Mouse (Mus musculus): ENCODE results near the gene Grin3b. TPM values are rescaled to one million over a fixed set of nuclear protein-coding genes. Genes with fewer than 3 reads are reported as not detected.

Grin3b gene
- not detected for total RNA-seq (2021)
- long read RNA-seq, experiment 1, result 0 reads
- long read RNA-seq, experiment 2, result 0 reads

DNA sequence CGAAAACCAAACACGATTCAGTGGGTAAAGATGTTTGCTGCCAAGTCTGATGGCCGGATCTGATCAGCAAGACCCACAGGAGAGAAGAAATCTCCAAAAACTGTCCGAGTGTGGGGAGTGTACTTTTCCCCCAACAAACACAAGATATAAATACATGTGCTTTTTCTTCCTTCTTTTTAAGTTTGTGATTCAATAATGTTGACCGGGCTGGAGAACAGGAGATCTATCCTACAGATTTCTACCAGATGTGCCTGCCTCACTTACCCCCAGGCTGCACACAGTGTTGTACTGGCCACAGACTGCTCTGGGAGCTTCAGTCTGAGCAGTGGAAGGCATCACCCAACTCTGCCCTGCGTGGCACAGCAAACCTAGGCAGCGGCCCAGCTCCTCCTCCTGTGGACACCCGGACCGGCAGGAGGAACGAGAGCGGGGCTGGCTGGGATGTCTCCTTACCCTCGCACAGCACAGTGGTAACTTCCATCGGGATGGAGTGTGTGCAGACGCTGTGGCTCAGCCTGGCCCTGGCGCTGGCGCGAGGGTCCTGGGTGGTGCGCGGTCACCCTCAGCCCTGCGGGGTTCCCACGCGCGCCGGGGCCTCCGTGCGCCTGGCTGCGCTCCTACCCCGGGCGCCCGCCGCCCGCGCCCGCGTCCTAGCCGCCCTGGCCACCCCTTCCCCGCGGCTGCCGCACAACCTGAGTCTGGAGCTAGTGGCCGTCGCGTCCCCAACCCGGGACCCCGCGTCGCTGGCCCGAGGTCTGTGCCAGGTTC, at the start of gene Grin3b:
Gene Grin3b, plus strand, starts transcription at position 301 of the 768 bp plus-strand sequence.
- DNase-seq, result peak; percentile 24 to 43

DNA sequence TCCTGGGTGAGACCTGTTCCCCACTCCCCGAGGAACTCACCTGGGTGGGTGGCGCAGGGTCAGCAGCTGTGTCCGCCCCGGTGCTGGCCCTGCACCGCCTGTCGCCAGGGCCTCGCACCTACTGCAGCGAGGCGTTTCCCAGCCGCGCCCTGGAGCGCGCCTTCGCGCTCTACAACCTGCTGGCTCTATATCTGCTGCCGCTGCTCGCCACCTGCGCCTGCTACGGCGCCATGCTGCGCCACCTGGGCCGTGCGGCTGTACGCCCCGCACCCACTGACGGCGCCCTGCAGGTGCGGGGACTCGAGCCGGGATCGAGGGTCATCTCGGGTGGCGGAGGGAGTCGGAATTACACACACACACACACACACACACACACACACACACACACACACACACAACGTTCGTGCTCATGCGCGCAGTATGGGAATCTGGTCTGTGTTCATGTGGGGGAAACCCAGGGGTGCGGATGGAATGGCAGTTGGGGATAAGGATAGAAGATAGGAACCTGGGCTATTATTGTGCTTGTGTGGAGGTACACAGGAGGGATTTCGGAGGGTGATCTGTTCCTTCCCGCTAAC, 49.5 kb upstream of the Grin3b start, which contains the start of gene R3hdm4:
Gene R3hdm4, minus strand, starts transcription at position 251 of the 578 bp plus-strand sequence.
- no peak for DNase-seq

DNA sequence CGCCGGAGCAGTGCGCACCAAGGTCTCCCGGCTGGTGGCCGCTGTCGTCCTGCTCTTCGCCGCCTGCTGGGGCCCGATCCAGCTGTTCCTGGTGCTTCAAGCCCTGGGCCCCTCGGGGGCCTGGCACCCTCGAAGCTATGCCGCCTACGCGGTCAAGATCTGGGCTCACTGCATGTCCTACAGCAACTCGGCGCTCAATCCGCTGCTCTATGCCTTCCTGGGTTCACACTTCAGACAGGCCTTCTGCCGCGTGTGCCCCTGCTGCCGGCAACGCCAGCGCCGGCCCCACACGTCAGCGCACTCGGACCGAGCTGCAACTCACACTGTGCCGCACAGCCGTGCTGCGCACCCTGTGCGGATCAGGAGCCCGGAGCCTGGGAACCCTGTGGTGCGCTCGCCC, 48.9 kb upstream of the Grin3b start:
- no peak for DNase-seq

DNA sequence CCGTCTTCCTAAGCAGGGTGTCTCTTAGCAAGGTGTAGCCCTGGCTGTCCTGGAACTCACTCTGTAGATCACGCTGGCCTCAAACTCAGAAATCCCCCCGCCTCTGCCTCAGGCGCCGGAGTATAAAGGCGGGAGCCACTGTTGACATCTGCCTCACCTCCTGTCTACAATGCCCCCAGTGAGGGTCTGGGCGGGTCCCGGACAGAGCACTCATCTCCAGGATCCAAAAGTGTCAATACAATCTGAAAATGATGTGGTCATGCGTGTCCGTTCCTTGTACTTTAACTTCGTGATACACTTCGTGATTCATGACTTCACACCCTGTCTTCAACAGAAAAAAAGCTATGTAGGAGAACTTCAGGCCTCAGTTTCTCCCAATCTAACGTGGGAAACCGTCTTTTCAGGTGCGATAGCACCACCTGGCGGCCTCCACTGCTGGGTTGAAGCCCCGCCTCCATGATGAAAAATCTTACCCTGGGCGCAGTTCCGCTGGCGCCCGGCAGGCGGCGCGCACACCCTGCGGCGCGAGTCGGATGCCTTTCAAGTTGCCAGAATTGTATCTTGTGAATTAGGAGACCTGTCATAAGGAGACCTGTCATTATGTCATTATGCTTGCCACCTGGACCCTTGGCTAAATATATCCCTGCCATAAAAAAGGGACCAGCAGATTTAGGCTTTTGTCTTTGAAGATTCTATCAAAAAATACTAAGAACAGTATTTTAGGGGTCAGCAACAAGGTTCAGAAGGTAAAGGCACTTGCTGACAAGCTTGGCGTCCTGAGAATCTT, 45.3 kb upstream of the Grin3b start:
- DNase-seq, result peak; percentile 92

DNA sequence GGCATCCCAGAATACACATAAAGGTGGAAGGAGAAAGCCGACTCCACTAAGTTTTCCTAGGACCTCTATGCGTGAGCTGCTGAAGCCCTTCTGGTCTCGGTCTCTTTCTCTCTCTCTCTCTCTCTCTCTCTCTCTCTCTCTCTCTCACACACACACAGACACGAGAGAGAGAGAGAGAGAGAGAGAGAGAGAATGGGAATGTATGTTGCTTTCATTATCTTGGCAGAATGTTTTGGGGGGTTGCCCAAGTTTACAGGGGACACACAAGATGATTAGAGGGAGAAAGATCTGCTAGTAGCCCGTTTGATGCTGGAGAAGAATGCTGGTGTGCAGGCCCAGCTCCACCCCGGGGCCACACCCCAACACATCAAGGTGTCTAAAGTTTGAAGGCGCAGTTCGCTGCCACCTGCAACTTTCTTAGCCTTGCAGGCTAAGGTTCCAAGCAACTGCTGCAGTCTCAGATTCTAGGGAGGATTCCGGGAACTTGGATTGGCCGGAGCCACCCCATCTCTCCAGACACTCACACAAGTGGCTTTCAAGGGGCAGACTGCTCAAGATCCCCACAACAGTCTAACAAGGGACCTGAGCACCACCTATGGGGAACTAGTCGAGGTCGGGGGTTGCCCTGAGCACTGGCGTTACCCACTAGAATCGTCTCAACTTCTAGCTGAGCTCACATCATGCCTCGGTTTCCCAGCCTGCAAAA, 44.6 kb upstream of the Grin3b start:
- no peak for DNase-seq

DNA sequence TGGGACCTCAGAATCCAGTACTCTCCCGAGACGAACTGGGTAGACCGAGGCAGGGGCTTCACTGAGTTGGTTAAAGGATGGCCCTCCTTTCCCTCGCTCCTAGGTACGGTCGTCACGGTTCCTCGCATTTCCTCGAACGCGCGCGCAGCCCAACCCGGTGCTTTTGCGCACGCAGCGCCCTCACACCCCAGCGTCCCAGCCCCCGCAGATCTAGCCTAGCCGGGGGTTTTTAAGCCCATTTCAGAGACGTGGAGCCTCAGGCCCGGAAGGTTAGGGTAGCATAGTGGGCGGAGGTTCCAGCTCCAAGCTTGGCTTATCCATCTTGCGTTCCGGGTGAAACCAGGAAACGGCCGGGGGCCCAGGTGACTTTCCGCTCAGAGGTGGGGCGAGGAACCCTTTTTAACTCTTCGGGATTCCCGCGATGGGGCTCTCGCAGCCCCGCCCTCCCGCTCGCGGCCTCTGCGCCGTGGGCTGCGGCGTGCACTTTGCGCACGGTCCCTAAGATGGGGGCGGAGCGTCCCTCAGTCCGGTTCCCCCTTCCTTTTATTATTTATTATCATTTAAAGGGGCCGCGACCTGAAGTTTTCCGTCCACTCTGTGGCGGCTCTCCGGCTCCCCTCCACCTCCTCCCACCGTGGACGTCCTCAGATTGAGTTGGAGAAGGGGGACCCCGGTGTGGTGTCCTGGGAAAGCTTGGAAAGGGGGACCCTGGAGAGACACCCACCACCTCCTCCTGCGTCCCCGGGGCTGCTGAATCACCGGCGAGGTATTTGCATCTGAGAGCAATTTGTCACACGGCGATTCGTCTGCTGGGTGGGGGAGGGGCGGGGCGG, 43.8 kb upstream of the Grin3b start, which contains the start of gene Arid3a:
Gene Arid3a, plus strand, starts transcription at position 553 of the 833 bp plus-strand sequence.
- peak; percentile 90 to 93 for DNase-seq

DNA sequence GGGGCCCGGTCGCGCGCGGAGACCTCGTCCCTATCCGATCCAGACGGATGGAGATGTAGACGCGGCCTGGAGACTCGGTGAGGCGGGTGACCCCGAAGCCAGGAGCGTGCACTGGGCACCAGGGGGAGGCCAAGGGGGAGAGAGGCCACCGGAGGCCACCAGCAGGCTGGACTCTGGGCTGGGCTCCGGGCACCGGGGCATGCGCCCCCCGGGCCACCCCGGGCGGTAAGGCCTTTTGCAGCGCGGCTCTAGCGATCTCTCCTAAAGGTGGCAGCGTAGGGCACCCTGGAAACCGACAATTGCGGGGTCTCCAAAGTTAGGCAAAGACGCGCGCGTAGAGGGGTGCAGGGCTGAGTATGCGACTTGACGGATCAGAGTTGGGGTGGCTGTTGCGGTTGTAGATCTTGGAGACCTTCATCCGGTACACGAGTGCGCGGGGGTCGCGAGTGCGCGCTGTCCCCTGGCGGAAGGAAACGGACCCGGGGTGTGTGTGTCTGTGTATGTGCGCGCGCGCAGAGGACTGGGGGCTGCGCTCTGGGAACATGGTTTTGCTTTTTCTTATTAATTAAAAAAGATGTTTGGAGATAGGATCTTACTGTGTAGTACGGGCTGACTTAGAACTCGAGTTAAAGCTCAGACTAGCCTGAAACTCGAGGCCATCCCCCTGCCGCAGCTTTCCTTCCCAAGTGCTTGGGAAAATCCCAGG, 43.0 kb upstream of the Grin3b start:
- DNase-seq, result peak; percentile 53 to 64

DNA sequence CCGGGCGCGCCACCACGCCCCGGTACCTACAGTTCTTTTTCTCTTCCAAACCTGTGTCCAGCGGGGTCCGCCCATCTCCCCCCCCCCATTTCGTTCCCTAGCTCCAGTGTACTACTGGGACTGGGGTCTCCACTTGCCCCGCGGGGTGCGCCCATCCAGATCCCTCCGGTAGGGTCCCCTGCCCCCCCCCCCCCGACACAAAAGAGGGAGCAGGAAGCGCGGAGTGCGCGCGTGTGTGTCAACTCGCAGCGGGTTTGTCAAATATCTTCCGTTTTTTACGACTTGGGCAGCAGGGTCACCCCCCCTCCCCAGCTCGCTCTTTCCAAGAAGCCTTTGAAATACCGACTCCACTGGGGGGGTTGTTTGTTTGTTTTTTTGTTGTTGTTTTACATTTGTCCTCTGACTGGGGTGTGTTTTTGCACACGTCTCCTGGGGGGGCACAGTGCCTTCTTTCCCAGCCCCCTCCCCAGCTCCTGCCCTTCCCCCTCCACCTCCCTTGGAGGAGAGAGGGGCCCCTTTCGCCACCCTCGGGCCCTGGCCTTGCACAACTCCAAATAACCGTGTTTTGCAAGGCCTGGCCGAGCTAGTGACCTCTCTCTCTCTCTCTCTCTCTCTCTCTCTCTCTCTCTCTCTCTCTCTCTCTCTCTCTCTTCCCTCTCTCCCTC, 42.4 kb upstream of the Grin3b start:
- DNase-seq, result peak; percentile 66 to 67

DNA sequence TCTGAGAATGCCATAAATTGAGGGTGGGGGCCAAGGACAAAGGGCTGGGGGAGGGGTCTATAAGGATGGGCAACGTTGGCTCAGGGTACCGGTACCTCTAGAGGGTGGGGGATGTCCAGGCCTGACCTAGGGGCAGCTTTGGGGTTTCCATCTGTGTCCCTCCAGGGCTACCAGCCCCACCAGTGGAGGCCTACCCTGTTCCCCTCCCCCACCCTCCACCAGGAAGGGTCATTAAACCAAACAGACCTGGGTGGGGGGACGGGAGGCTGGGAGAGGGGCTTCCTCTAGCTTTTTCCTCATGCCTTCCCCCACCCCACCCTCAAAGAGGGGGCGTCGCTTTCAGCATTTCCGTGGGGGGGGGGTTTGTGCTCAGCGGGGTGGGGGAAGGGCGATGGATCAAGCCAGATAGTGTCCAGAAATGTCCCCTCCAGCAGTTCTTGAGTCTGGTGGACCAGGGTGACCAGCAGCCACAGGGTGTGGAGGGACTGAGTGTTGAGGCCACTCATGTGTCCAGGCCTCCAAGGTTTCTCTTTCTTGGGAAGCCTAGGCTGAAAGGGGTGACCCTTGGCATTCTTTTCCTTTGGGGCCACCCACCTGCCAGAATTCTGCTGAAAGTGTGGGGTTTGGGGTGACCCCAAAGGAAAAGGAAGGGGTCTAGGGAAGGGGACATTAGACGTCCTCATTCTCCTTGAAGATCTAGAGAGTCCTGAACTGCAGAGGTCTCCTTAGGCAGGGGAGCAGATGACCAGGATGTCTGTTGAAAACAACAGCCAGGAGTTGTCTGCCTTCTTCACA, 41.4 kb upstream of the Grin3b start:
- DNase-seq, result no peak

DNA sequence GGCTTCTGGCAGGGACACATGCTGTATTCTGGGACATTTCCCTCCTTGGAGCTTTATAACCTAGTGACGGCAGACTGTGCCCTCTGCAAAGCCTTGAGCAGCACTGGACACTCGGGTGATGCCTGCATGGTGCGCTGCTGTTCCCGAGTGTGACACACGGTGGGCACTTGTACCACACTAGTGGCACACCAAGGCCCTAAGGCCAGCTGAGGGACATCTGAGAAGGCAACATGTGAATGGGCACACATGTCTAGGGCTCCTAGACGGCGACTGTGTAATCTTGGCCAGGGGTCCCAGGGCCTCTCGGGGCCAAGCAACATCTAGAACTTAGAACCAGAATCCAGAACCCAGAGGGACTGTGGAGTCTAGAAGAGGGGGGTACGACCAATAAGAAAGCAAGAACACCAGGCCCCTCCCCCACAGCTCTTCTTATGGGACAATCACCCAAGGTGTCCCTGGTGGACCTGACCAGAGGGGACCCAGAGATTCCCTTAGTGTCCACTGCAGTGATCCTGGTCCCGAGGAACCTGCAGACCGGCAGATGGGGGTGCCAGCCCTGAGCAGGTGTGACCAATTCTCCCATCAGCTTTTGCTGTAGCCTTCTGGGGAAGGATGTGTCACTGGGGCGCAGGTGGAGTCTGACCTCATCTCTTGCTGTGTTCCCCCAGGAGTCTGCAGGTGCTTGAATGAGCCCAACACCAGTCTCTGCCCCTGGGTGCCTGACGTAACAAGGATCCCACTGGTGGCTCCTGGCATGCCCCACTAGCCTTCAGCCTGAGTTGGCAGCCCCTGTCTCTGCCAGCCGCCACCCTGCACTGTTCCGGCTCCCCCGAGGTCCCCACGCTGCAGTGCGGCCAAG, 40.3 kb upstream of the Grin3b start:
- no peak for DNase-seq

DNA sequence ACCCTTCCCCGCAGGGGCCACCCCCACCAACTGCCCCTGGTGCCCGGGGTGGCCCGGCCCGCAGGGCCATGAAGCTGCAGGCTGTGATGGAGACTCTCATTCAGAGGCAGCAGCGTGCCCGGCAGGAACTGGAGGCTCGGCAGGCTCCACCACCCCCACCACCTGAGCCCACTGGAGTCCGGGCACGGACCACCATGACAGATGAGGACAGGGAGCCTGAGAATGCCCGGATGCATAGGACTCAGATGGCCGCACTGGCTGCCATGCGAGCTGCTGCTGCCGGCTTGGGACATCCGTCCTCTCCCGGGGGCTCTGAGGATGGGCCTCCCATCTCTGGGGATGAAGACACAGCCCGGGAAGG, 39.7 kb upstream of the Grin3b start:
- no peak for DNase-seq

DNA sequence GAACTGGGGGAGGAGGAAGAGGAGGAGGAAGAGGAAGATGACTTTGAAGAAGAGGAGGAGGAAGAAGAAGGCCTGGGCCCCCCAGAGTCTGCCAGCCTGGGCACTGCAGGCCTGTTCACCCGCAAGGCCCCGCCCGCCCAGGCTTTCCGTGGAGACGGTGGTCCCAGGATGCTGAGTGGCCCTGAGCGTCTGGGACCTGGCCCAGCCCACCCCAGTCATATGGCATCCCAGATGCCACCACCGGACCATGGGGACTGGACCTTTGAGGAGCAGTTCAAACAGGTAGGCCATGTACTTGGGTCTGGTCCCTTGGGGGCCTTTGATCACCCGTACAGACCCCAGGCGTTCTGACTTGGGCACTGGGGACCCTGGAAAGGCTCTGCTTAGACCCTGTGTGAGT, 38.7 kb upstream of the Grin3b start:
- no peak for DNase-seq

DNA sequence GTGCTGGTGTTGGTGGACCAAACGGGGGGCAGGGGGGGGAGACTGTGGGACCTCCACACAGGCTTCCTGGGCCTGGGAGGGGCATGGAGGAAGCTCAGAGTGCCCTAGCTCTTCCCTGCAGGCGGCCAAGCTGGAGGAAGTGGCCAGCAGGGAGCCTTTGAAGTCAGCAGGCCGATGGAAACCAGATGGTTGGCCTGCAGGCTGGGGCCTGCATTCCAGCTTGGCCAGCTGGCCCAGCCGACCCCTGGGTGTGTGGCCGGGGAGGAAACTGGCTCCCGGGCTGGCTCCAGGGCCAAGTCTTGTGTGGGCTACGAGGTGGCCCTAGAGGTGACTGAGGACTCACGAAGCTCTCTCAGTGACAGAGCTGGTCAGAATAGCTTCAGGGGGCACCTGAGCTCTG, 37.8 kb upstream of the Grin3b start:
- DNase-seq, result peak in 1 of 2 experiments; percentile 57

DNA sequence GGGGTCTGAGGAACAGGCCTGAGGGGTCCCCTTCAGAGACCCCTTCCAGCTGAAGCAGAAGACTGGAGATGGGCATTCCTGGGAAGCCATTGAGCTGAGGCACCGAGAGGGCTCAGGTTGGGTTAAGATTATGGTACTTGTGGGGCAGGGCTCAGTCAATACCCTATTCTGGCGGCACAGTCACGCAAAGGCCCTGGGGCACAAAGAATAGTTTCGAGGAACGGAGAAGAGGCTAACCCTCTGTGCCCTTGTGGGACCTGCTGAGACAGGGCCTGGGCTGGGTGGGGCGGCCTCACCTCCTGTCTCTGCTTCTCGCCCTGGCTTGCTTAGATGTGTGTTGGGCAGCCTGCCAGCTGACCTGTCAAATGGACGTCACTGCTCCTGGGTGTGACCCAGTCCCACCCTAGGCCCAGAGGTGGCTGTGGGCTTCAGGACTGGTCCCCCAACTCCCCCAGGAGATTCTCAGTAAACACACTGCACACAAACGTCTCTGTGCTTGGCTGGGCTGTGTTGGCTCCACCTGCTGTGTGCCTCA, 37.3 kb upstream of the Grin3b start:
- DNase-seq, result no peak

DNA sequence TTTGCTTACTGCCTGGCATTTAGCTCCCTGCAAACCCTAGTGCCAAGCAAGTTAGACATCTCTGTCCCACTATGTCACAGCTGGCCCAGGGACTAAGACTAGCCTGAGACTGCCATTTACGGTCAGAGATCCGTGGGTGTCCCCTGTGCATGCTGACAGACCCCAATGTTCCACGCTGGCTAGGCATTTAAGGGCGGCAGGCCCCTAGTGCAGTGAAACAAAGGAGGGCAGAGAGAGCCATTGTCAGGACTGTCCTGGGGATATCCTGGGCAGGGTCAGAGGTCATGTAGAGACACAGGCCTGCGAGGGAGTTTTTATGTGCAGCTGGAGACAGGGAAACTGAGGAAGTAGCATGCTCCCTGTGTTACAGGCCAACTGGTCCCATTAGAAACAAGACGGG, 36.7 kb upstream of the Grin3b start:
- no peak for DNase-seq

DNA sequence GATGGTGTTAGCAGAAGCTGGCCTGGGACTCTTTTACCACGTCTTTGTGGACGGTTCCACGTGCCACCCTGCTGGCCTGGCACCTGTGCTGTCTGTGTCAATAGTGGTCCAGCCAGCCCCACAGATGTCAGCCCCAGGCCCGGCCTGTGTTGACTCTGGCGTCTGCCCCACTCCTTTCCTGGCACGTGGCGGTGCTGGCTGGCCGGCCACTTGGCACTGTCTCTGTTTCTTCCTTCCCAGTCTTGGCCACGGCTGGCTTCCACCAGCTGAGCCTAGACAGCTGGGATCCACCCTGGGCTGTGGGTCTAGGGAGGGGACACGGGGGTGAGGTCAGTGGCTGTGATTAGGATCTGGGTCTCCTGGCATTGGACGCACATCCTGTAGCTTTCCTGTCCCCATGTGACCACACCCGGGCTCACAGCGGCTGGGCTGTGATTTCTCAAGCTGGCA, 36.2 kb upstream of the Grin3b start:
- peak; percentile 75 to 84 for DNase-seq

DNA sequence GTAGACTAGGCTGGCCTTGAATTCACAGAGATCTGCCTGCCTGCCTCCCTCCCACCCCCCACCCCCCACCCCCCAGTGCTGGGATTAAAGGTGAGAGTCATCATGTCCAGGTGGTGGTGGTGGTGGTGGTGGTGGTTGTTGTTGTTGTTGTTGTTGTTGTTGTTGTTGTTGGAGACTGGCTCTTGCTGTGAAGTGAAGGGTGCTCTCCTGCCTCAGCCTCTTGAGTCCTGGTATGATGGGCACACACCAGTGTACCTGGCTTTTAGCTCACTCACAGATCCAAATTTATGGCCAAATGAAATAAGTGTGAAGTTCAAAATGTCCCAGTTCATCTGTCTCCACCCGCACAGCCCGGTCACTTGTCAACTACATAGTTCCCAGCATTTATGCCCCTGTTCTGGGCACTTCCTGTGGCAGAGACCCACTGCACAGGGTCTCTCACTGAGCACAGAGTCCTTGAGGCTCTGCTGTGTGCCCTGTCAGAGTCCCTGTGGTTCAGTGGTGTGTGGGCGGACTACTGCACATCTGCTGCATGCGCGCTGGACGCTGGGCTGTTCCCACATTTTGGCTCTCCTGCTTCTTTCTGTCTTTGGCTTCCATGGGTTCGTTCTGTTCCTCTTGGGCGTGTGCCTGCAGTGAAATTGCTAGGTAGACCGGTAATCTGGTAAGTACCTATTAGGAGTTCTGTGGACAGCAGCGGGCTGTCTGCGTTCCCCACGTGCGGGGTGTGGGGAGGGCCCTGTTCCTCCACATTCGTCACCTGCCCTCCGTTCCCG, 35.5 kb upstream of the Grin3b start:
- DNase-seq, result no peak
